Mouse (Mus musculus): ENCODE data around the gene Fam50a. TPM values are rescaled to one million over a fixed set of nuclear protein-coding genes. Genes with fewer than 3 reads are reported as not detected.

Gene Fam50a
- polyA plus RNA-seq, 1 experiment = 50.7 TPM

DNA sequence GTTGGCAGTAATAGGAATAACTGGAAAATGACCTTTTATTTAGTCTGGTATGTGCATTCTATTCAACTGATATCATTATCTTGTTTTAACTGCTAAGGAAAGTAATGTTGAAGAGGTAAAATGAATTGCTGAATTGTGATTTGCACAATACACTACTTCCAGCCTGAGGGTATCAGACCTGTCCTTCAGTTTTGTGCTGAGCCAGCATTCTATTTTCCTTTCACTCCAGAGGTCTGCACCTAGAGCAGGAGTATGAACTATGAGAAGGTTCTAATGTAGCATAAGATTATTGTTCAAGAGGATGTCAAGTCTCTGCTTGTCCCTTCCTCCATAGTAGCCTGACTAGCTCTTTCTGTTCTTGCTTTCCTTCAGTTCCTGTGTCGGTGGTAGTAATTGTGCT, 14.5 kb upstream of the Fam50a start:
- DNase-seq = no peak
- Histone ChIP-seq H3K4me3 (replicated peaks; ENCODE audit: insufficient read depth, low read depth, low read length) (no peak overlapping the region), H3K4me1 (ENCODE audit: control insufficient read depth, insufficient read depth, low read length) (peaks cover 3% of the 10 kb centered on the region; the same call in 1 of the 2 replicates), H3K27me3 (ENCODE audit: control insufficient read depth, insufficient read depth, low read length) (no peaks in the 10 kb centered on the region), H3K27ac (ENCODE audit: insufficient read depth, low read length) (no peak overlapping the region)
- TF ChIP-seq CTCF (IDR thresholded peaks at IDR 0.05; ENCODE audit: borderline replicate concordance, insufficient read depth, low read depth, low read length) (no peak), POLR2A (IDR thresholded peaks at IDR 0.05; ENCODE audit: borderline replicate concordance, insufficient read depth, low read length) (no peak)
- 85% methylated on average over 1 of the region's 1 CpGs for WGBS

DNA sequence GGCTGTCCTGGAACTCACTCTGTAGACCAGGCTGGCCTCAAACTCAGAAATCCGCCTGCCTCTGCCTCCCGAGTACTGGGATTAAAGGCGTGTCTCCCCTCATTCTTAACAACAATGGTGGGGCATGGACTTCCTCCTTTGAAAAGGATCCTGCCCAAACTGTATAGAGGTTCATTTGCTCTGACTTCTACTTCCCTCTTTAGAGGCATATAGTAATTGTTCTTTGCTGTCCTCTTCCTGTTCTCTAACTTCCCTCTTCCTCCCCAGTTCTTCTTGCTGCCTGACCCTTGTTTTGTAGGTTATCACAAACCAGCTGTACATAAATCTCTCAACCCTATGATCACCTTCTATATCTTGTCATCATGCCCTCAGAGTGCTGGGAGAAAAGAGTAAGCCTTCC, 13.1 kb upstream of the Fam50a start:
- 87% methylated on average over 3 of the region's 3 CpGs for WGBS
- DNase-seq = no peak
- no peaks in the 10 kb centered on the region for H3K27me3 ChIP-seq (ENCODE audit: control insufficient read depth, insufficient read depth, low read length)
- TF ChIP-seq CTCF (IDR thresholded peaks at IDR 0.05; ENCODE audit: borderline replicate concordance, insufficient read depth, low read depth, low read length) = no peak
- TF ChIP-seq POLR2A (IDR thresholded peaks at IDR 0.05; ENCODE audit: borderline replicate concordance, insufficient read depth, low read length) = no peak
- H3K4me3 ChIP-seq (replicated peaks; ENCODE audit: insufficient read depth, low read depth, low read length) = no peak overlapping the region
- peaks cover 3% of the 10 kb centered on the region; the same call in 1 of the 2 replicates for H3K4me1 ChIP-seq (ENCODE audit: control insufficient read depth, insufficient read depth, low read length)
- H3K27ac ChIP-seq (ENCODE audit: insufficient read depth, low read length) = no peak overlapping the region

DNA sequence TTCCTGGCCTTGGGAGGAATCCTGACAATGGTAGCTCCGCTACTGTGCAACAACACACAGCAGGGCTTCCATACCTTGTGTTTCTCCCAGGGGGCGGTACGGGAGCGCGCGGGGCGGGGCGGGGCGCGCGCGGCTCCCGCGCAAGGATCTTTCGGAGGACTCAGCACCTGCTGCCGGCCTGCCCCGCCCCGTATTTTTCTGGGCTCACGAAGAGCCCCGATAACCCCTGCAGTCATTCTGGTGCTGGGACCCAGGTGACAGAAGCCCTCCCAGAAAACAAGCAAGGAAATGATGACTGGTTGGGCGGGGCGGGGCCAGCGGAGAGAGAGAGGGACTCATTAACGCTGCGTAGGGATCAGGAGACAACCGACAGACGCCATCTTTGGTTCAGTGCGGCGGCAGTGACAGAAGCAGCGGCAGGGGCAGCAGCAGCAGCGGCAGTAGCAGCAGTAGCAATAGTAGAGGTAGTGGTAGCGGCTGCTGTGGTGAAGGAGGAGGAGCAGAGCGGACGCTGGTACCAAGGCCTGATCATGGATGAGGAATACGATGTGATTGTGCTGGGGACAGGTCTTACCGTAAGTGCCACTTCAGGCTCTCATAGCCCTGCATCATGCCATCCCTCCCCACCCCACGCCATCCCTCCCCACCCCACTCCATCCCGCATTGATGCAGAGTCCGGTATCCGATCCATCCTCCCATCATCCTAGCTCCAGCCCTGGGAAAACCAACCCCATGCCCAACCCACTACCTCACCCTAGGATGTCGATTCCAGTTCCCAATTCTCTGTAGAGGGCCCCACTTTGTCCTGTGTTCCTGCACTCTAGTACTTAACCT, 7.7 kb upstream of the Fam50a start, which contains the start of gene Gdi1:
Gene Gdi1, plus strand, starts transcription at position 132 of the 834 bp plus-strand sequence.
- peak; percentile 74 to 85 for DNase-seq
- Histone ChIP-seq H3K4me1 (ENCODE audit: control insufficient read depth, insufficient read depth, low read length) (peaks cover 4% of the 10 kb centered on the region), H3K27ac (ENCODE audit: insufficient read depth, low read length) (peak within 1 kb of the TSS; percentile 94), H3K4me3 (replicated peaks; ENCODE audit: insufficient read depth, low read depth, low read length) (peak within 1 kb of the TSS; percentile 92), H3K27me3 (ENCODE audit: control insufficient read depth, insufficient read depth, low read length) (no peaks in the 10 kb centered on the region)
- TF ChIP-seq POLR2A (IDR thresholded peaks at IDR 0.05; ENCODE audit: borderline replicate concordance, insufficient read depth, low read length) (peak; percentile 90), CTCF (IDR thresholded peaks at IDR 0.05; ENCODE audit: borderline replicate concordance, insufficient read depth, low read depth, low read length) (no peak)
- WGBS = 11% methylated on average over 41 of the region's 41 CpGs

DNA sequence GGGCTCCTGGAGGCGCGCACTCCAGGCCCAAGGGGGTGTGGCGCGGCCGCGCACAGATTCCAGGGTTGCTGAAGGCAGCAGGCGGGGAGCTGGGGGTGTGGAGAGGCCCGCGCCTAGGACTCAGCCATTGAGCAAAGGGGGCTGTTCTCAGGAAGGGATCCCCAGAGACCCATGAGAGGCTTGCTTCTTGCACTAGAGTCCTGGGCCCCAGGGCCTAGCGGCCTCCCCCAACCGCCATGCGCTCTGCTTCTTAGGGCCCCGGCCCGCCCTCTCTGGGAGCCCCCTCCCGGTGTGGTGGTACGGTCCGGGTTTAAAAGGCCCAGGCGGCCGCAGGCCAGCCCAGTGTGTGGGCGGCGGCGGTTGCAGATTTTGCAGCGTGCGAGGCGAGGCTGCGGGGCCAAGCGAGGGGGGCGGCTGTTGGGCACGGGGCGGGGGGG, 15.9 kb downstream of the Fam50a start, which contains the start of gene Plxna3:
Gene Plxna3, plus strand, starts transcription at position 342 of the 437 bp plus-strand sequence.
- peaks cover 8% of the 10 kb centered on the region for H3K4me1 ChIP-seq (ENCODE audit: control insufficient read depth, insufficient read depth, low read length)
- whole genome bisulfite sequencing = 9% methylated on average over 23 of the region's 30 CpGs
- TF ChIP-seq POLR2A (IDR thresholded peaks at IDR 0.05; ENCODE audit: borderline replicate concordance, insufficient read depth, low read length) (peak; percentile 49; the same call in 1 of the 2 replicates), CTCF (IDR thresholded peaks at IDR 0.05; ENCODE audit: borderline replicate concordance, insufficient read depth, low read depth, low read length) (no peak)
- no peaks in the 10 kb centered on the region for H3K27me3 ChIP-seq (ENCODE audit: control insufficient read depth, insufficient read depth, low read length)
- peak; percentile 69 to 78 for DNase-seq
- peak within 1 kb of the TSS; percentile 74 for H3K4me3 ChIP-seq (replicated peaks; ENCODE audit: insufficient read depth, low read depth, low read length)
- peak within 1 kb of the TSS; percentile 90 for H3K27ac ChIP-seq (ENCODE audit: insufficient read depth, low read length)

DNA sequence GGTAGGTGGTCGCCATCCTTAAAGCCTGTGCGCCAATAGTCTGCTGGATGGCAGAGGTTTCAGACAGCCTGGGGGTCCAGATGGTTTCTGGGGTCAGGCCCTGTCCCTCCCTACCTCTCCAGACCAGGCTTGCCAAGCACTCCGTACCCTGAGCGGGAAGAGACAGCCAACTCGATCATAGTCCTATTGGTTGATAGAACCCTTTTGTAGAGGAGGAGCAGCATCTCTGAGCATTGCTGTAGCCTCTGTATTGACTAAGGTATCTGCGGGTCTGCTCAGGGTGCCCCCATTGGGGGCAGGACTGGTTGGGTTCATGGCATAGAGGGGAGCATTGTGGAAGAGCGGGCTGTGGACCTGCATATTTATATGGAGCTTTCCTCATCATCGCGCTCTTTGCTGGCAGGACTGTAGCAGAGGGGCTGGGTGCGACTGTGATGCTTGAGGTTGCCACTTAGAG, 16.4 kb downstream of the Fam50a start:
- Histone ChIP-seq H3K4me3 (replicated peaks; ENCODE audit: insufficient read depth, low read depth, low read length) (peak overlapping the region; percentile 74), H3K27me3 (ENCODE audit: control insufficient read depth, insufficient read depth, low read length) (no peaks in the 10 kb centered on the region), H3K4me1 (ENCODE audit: control insufficient read depth, insufficient read depth, low read length) (peaks cover 8% of the 10 kb centered on the region), H3K27ac (ENCODE audit: insufficient read depth, low read length) (no peak overlapping the region)
- DNase-seq = no peak
- TF ChIP-seq POLR2A (IDR thresholded peaks at IDR 0.05; ENCODE audit: borderline replicate concordance, insufficient read depth, low read length) (no peak), CTCF (IDR thresholded peaks at IDR 0.05; ENCODE audit: borderline replicate concordance, insufficient read depth, low read depth, low read length) (no peak)
- 13% methylated on average over 10 of the region's 10 CpGs for WGBS

DNA sequence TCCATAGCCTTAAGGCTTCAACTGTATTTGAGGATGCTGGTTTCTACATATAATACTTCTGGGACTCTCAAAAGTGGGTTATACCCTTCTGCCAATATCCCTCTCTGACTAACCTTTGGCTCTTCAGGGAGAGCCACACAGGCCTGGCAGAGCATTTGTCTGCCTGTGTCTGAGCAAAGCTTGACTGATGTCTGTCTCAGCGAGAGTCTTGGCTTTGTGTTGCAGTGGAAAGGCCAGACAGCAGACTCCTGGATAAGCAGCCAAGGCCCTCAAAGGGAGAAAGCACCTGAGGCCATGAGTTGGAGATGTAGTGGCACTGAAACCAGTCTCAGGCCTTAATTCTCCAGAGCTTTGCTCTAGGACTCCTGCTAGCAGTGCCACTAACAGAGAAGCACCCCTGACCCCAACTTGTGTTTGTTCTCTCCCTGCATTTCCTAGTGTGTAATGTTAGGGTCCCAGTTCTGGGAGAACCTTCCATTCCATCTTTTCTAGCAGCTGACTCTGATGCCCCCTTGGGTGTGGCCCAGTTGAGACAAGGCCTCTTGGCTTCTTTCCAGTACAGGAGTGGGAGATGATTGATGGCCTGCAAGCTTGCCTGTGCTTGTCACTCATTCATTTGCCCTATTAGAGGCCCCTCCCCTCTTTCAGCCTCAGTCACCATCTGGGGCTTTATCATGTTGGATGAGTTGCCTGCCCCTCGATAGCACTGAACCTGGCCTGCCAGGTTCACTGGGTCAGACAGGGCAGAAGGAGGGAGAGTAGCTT, 17.5 kb downstream of the Fam50a start:
- Histone ChIP-seq H3K4me1 (ENCODE audit: control insufficient read depth, insufficient read depth, low read length) (peaks cover 8% of the 10 kb centered on the region), H3K27me3 (ENCODE audit: control insufficient read depth, insufficient read depth, low read length) (no peaks in the 10 kb centered on the region), H3K27ac (ENCODE audit: insufficient read depth, low read length) (no peak overlapping the region), H3K4me3 (replicated peaks; ENCODE audit: insufficient read depth, low read depth, low read length) (no peak overlapping the region)
- peak; percentile 40 to 65 for DNase-seq
- TF ChIP-seq POLR2A (IDR thresholded peaks at IDR 0.05; ENCODE audit: borderline replicate concordance, insufficient read depth, low read length) (no peak), CTCF (IDR thresholded peaks at IDR 0.05; ENCODE audit: borderline replicate concordance, insufficient read depth, low read depth, low read length) (no peak)
- WGBS = 22% methylated on average over 2 of the region's 2 CpGs

DNA sequence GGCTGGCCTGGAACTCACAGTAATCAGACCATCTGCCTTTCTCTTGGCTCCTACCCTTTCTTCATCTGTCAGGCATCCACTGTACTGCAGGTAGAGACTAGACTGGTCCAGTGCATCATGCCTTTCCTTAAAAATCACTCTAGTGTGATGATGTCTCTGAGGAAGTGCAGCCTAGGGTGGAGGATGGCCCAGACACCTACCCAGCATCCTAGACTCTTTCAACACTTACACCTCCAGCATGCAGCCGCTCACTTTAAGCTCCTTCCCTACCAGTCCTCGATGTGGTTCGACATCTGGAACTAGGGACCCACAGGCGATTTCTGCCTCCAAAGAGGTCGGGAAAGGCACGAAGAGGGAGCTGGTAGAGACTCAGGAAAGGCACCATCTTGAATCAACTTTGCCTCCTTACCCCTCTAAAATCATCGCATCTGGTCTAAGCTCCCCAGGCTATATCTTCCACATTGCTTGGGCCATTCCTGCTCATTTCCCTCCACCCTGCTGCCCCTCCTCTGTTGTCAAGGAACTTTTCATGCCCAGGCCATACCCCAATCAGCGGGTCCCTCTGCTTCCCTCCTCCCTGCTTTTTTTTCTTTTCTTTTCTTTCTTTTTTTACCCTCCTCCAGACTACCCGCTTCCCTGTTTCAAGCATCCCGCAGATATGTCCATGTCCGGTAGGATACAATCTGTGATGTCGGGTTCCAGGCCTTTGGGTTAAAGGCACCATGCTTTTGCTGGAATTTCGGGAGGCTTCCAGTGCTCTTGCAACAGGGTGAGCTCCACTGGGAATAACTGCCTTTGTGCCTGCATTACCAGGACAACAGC, 40.0 kb downstream of the Fam50a start:
- Histone ChIP-seq H3K27me3 (ENCODE audit: control insufficient read depth, insufficient read depth, low read length) (no peaks in the 10 kb centered on the region), H3K4me1 (ENCODE audit: control insufficient read depth, insufficient read depth, low read length) (no peaks in the 10 kb centered on the region), H3K27ac (ENCODE audit: insufficient read depth, low read length) (peak overlapping the region; percentile 34; the same call in 1 of the 2 replicates), H3K4me3 (replicated peaks; ENCODE audit: insufficient read depth, low read depth, low read length) (peak overlapping the region; percentile 91)
- DNase-seq = no peak
- no peak for TF ChIP-seq POLR2A (IDR thresholded peaks at IDR 0.05; ENCODE audit: borderline replicate concordance, insufficient read depth, low read length)
- no peak for TF ChIP-seq CTCF (IDR thresholded peaks at IDR 0.05; ENCODE audit: borderline replicate concordance, insufficient read depth, low read depth, low read length)
- WGBS = 9% methylated on average over 13 of the region's 13 CpGs
